Mouse (Mus musculus): ENCODE data around the gene Icos.

- TF ChIP-seq GATA1 (IDR thresholded peaks at IDR 0.05; ENCODE audit: borderline replicate concordance, low read length) (no peak), FLI1 (IDR thresholded peaks at IDR 0.05; ENCODE audit: low read length) (no peak)
Measured at GRCm38 (mm10) chr1:60979126-60979842, 1.6 kb downstream of the Icos start.
